Mouse (Mus musculus) cerebellum, adult 11 months (tissue): ENCODE data around the gene Olfr709-ps1.
"Not testable (repeated sequence)": the region's sequence is repeated elsewhere in the genome, so short reads cannot be mapped to it uniquely, and the experiment has no call there.

Experiments
- DNase-seq: peaks from one replicate; pipeline ENCODE4 v3.0.0; 2022

Gene Olfr709-ps1

GRCm38 (mm10) chr7:106932119-106932518 lies at the start of gene Olfr709-ps1:
Gene Olfr709-ps1 (minus strand): TSS chr7:106932219.
- DNase-seq: no peak

GRCm38 (mm10) chr7:106975353-106975752 lies 43.3 kb upstream of the Olfr709-ps1 start, which contains the start of gene Olfr711:
Gene Olfr711 (minus strand): TSS chr7:106975453.
- DNase-seq: no peak

- not testable (repeated sequence) for DNase-seq
These were observed 35.5 kb upstream of the Olfr709-ps1 start for GRCm38 (mm10) chr7:106967503-106967902.

GRCm38 (mm10) chr7:106963837-106964236 lies 31.8 kb upstream of the Olfr709-ps1 start, which contains the start of gene Olfr6:
Gene Olfr6 (minus strand): TSS chr7:106963937.
- DNase-seq: no peak

- DNase-seq: no peak
These were observed 16.2 kb upstream of the Olfr709-ps1 start, which contains the start of gene Olfr710 for GRCm38 (mm10) chr7:106948212-106948611. Gene Olfr710 (minus strand): TSS chr7:106948312.

GRCm38 (mm10) chr7:106920961-106921360 lies 11.1 kb downstream of the Olfr709-ps1 start:
- DNase-seq: not testable (repeated sequence)

- DNase-seq: no peak
These were observed 24.3 kb downstream of the Olfr709-ps1 start, which contains the start of gene Olfr1532-ps1 for GRCm38 (mm10) chr7:106907676-106908075. Gene Olfr1532-ps1 (plus strand): TSS chr7:106908001.

- DNase-seq: not testable (repeated sequence)
These were observed 30.9 kb downstream of the Olfr709-ps1 start, which contains the start of gene Olfr707 for GRCm38 (mm10) chr7:106901141-106901540. Gene Olfr707 (minus strand): TSS chr7:106901241.

- no peak for DNase-seq
These were observed 44.0 kb downstream of the Olfr709-ps1 start, which contains the start of gene Olfr706 for GRCm38 (mm10) chr7:106888062-106888461. Gene Olfr706 (minus strand): TSS chr7:106888162.

GRCm38 (mm10) chr7:106876791-106877190 lies 55.2 kb downstream of the Olfr709-ps1 start, which contains the start of gene Olfr705:
Gene Olfr705 (minus strand): TSS chr7:106876891.
- no peak for DNase-seq
